12 mouse cellular contexts compared by ENCODE assay signal in genomic region chr2:137936613-137937012, GRCm38 (mm10).
DNase-seq lines count a peak whose midpoint lies in the region; ATAC-seq and TF ChIP-seq lines count a peak whose summit lies in the region.
"Had no signal": no experiment of that assay in that cellular context is flagged by ENCODE, and none has a peak within 500 bp of the region (broad histone marks: within the 10 kb centered on the region; RNA-seq: fewer than 3 reads in every experiment).

No protein-coding gene starts in this region.

- no peaks in the 10 kb centered on the region for H3K9me3 ChIP-seq in hindbrain, embryonic 15.5 days
- no peaks in the 10 kb centered on the region for H3K9me3 ChIP-seq in hindbrain, embryonic 11.5 days (ENCODE audit: control insufficient read depth, low read length)
- H3K9me3 ChIP-seq in hindbrain, postnatal 0 days (ENCODE audit: low read length), result no peaks in the 10 kb centered on the region

- ATAC-seq in hindbrain, embryonic 15.5 days (ENCODE audit: low FRiP score, low read depth), result peak; percentile 73
- ATAC-seq in hindbrain, embryonic 11.5 days (ENCODE audit: low FRiP score), result no peak
- ATAC-seq in hindbrain, postnatal 0 days, result no peak
- ATAC-seq: intestine, embryonic 16.5 days; Patski had no signal

- H3K4me2 ChIP-seq in hindbrain, embryonic 15.5 days, result no peak overlapping the region
- no peak overlapping the region for H3K4me2 ChIP-seq in hindbrain, embryonic 11.5 days (replicated peaks; ENCODE audit: low read depth, low read length)
- no peak overlapping the region for H3K4me2 ChIP-seq in hindbrain, postnatal 0 days (ENCODE audit: low read depth, low read length)
- H3K4me2 ChIP-seq: liver, embryonic 11.5 days had no signal

- no peak for DNase-seq in hindbrain, embryonic 11.5 days (ENCODE audit: low spot score)
- DNase-seq in right cerebral cortex, postnatal 4 days, result peak; percentile 6
- DNase-seq in right cerebral cortex, postnatal 25 days, result no peak
- peak; percentile 35 for DNase-seq in hindbrain, postnatal 0 days (ENCODE audit: low spot score)
- DNase-seq in adrenal gland, postnatal 14 days, result no peak
- no peak for DNase-seq in retina, embryonic 14.5 days (ENCODE audit: low spot score)
- DNase-seq: adrenal gland, adult 8-10 months; spleen, adult 18-20 months had no signal

- no peak overlapping the region for H3K4me3 ChIP-seq in hindbrain, embryonic 15.5 days
- H3K4me3 ChIP-seq in hindbrain, embryonic 11.5 days (ENCODE audit: low read depth, low read length), result no peak overlapping the region
- H3K4me3 ChIP-seq in hindbrain, postnatal 0 days (ENCODE audit: low read length), result no peak overlapping the region

- H3K27ac ChIP-seq in hindbrain, embryonic 15.5 days (replicated peaks), result no peak overlapping the region
- no peak overlapping the region for H3K27ac ChIP-seq in hindbrain, embryonic 11.5 days (ENCODE audit: low read depth, low read length)
- no peak overlapping the region for H3K27ac ChIP-seq in hindbrain, postnatal 0 days

- peaks cover 9% of the 10 kb centered on the region; the same call in 1 of the 2 replicates for H3K4me1 ChIP-seq in hindbrain, embryonic 15.5 days (replicated peaks)
- no peaks in the 10 kb centered on the region for H3K4me1 ChIP-seq in hindbrain, embryonic 11.5 days (replicated peaks; ENCODE audit: control insufficient read depth, insufficient read depth, low read length)
- H3K4me1 ChIP-seq in hindbrain, postnatal 0 days (ENCODE audit: insufficient read depth, low read length), result 0 out of 2 replicates have a peak, but pooled peaks cover 6% of the 10 kb centered on the region

- TF ChIP-seq CTCF in hindbrain, postnatal 0 days (IDR thresholded peaks at IDR 0.05; ENCODE audit: low read depth), result no peak

- H3K27me3 ChIP-seq in hindbrain, embryonic 15.5 days, result no peaks in the 10 kb centered on the region
- no peaks in the 10 kb centered on the region for H3K27me3 ChIP-seq in hindbrain, embryonic 11.5 days (ENCODE audit: control insufficient read depth, insufficient read depth, low read length)
- H3K27me3 ChIP-seq in hindbrain, postnatal 0 days (ENCODE audit: insufficient read depth, low read length), result no peaks in the 10 kb centered on the region
- H3K27me3 ChIP-seq: Patski had no signal

- 41% methylated on average over 2 of the region's 2 CpGs for WGBS in hindbrain, embryonic 15.5 days
- WGBS in hindbrain, embryonic 11.5 days, result 81% methylated on average over 2 of the region's 2 CpGs
- WGBS in hindbrain, postnatal 0 days, result 18% methylated on average over 2 of the region's 2 CpGs

- H3K36me3 ChIP-seq in hindbrain, embryonic 15.5 days, result no peaks in the 10 kb centered on the region
- H3K36me3 ChIP-seq in hindbrain, embryonic 11.5 days (ENCODE audit: control insufficient read depth, insufficient read depth, low read length), result no peaks in the 10 kb centered on the region
- H3K36me3 ChIP-seq in hindbrain, postnatal 0 days (ENCODE audit: insufficient read depth, low read length), result no peaks in the 10 kb centered on the region

- no peak overlapping the region for H3K9ac ChIP-seq in hindbrain, embryonic 15.5 days
- H3K9ac ChIP-seq in hindbrain, embryonic 11.5 days (ENCODE audit: low read depth, low read length), result no peak overlapping the region
- no peak overlapping the region for H3K9ac ChIP-seq in hindbrain, postnatal 0 days (replicated peaks; ENCODE audit: low read length)

Comparison
In these comparisons a context has a peak if more than half of its experiments do, and no peak if none do; other contexts are left out.
1. DNase-seq: peak in right cerebral cortex, postnatal 4 days (single experiment) and hindbrain, postnatal 0 days (single experiment); none in hindbrain, embryonic 11.5 days (single experiment), right cerebral cortex, postnatal 25 days (single experiment), adrenal gland, postnatal 14 days (single experiment) and retina, embryonic 14.5 days (single experiment).